Mouse (Mus musculus) bone marrow, adult 2 months (tissue): ENCODE measurements at regions not wholly inside any gene's neighbourhood (a gene's known extent, or its start where the extent isn't known, plus 50 kb on each side); places are given as distances from the start of the nearest gene placed in this dataset.

ENCODE experiments used
- CTCF ChIP-seq: fragments of 200-500 bp; IDR thresholded peaks from 2 replicates; pipeline ENCODE4 v1.5.1; 2011; ENCODE audit warnings: low read length, control low read depth; ENCODE audit not compliant: control insufficient read depth, insufficient read depth
- POLR2A ChIP-seq: fragments of 200-500 bp; IDR thresholded peaks from 2 replicates; pipeline ENCODE4 v1.6.1; 2011; ENCODE audit warnings: low read depth, mild to moderate bottlenecking, control low read depth, low read length, borderline replicate concordance; ENCODE audit not compliant: control insufficient read depth

DNA sequence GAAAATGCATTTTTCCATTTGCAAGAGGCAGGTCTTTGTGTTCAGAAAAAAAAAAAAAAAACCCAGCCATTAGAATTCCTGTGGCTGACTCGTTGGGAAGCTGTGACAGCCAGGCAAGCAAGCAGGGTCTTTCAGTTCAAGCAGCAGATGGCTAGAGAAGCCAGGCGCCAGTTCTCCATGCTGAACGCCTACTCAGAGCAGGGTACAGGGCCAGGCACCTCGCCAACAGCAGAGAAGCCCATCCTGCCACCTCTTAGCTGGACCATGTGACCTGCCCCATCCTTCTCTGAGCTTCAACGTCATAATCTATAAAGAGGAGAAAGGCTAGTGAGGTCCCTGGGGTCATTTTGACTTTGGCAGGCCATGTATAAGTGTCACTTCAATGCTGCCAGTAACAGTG is 61.8 kb upstream of the Cplx2 start:
- TF ChIP-seq CTCF = no peak
- no peak for TF ChIP-seq POLR2A
